Mouse (Mus musculus) gastrocnemius, adult 8-10 months (tissue): Measurements from ENCODE around the gene Maea. TPM values are rescaled to one million over a fixed set of nuclear protein-coding genes. Genes with fewer than 3 reads are reported as not detected.

Source experiments
- DNase-seq, 2 experiments: peaks; one replicate each; pipeline ENCODE4 v3.0.0; 2022; ENCODE audit warnings: low spot score in 2 of 2
- total RNA-seq, 4 experiments: library from RNA; stranded (reverse); gene quantifications; 2 replicates each; pipeline ENCODE4 v1.2.4; 2022

Maea gene
- total RNA-seq, 4 experiments from 2014 or later: 60.6 to 66.4 (median 64.5) TPM

- no peak for DNase-seq
These were observed 22.2 kb downstream of the Maea start for GRCm38 (mm10) chr5:33357494-33357893.

- no peak for DNase-seq
These were observed 23.2 kb downstream of the Maea start for GRCm38 (mm10) chr5:33358467-33358866.

GRCm38 (mm10) chr5:33363263-33363662, 28.0 kb downstream of the Maea start:
- no peak for DNase-seq

- no peak for DNase-seq
These were observed 33.3 kb downstream of the Maea start for GRCm38 (mm10) chr5:33368651-33369050.

GRCm38 (mm10) chr5:33371137-33371536, 35.8 kb downstream of the Maea start:
- no peak for DNase-seq

GRCm38 (mm10) chr5:33371668-33372067, 36.4 kb downstream of the Maea start:
- DNase-seq: no peak

GRCm38 (mm10) chr5:33372331-33373038, 37.2 kb downstream of the Maea start:
- DNase-seq: no peak

- no peak for DNase-seq
These were observed 41.9 kb downstream of the Maea start for GRCm38 (mm10) chr5:33377176-33377575.

GRCm38 (mm10) chr5:33377801-33378301, 42.5 kb downstream of the Maea start:
- DNase-seq: no peak

- DNase-seq: peak; percentile 97 to 98
These were observed 43.1 kb downstream of the Maea start, which contains the start of gene Uvssa for GRCm38 (mm10) chr5:33378302-33378854. Uvssa (plus strand) TSS chr5:33378549.

- no peak for DNase-seq
These were observed 52.2 kb downstream of the Maea start for GRCm38 (mm10) chr5:33387550-33387949.

GRCm38 (mm10) chr5:33393803-33394202, 58.5 kb downstream of the Maea start:
- peak; percentile 57 to 63 for DNase-seq

- DNase-seq: no peak
These were observed 60.4 kb downstream of the Maea start for GRCm38 (mm10) chr5:33395693-33396092.

- no peak for DNase-seq
These were observed 61.5 kb downstream of the Maea start for GRCm38 (mm10) chr5:33396828-33397227.

GRCm38 (mm10) chr5:33400819-33401218, 65.5 kb downstream of the Maea start:
- no peak for DNase-seq

- no peak for DNase-seq
These were observed 85.0 kb downstream of the Maea start for GRCm38 (mm10) chr5:33420313-33420712.

Other genes with a start within 250 kb of the Maea start
- gene Slc5a1, start 231.3 kb upstream of the Maea start, total RNA-seq: not detected
- 1 to 10 TPM in 2 of 4 experiments, under 1 TPM in 2; 0.67 to 1.1 (median 0.88) TPM for gene Spon2, start 117.1 kb upstream of the Maea start, total RNA-seq
- gene Ctbp1, start 60.5 kb upstream of the Maea start, total RNA-seq: 100 to 1,000 TPM; 241 to 265 (median 251) TPM
- gene Uvssa, start 43.0 kb downstream of the Maea start, total RNA-seq: 1 to 10 TPM; 1.6 to 2.4 (median 2.3) TPM
- not detected for gene Nkx1-1, start 98.5 kb downstream of the Maea start, total RNA-seq